ENCODE assay signal across 9 mouse cellular contexts in the genomic region with DNA sequence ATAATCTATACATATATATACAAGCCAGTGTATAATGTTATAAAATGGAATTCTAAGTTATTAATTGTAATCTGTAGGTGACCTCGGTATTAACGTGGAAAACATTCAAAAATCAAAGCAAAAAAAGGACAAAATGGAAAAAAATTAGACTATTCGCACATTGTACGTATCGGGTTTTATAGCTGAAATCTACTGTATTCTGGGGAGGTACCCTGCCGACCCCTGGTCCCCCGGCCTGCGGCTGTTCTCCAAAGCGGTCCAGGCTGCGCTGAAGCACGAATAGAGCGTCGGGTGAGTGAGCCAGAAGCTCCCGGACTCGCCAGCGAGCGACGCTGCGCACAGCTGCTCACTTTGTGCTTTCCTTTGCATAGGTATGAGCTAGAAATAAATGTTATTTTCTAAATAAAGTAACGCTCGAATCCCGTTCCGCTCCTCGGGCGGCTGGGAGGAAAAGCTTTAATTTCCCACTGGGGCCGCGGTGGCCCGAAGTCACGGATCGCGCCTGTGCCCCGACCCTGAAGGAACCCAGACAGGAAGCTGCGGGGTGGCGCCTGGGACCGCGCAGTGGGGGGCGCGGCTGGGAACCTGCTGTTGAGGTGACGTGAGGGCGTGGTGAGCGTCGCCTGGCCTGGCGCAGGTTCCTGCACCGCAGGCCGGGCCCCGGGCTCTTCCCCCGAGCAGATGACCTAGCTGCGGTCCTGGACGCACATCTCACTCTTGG. TPM values are rescaled to one million over a fixed set of nuclear protein-coding genes. Genes with fewer than 3 reads are reported as not detected.
DNase-seq lines count a peak whose midpoint lies in the region; ATAC-seq lines count a peak whose summit lies in the region.
"Had no signal": no experiment of that assay in that cellular context is flagged by ENCODE, and none has a peak within 500 bp of the region (broad histone marks: within the 10 kb centered on the region; RNA-seq: fewer than 3 reads in every experiment).

No protein-coding gene starts in this region.

- H3K9me3 ChIP-seq in midbrain, embryonic 14.5 days (ENCODE audit: control insufficient read depth, low read length) = no peaks in the 10 kb centered on the region

- intact Hi-C loops in heart, postnatal 10 days (cut with DNase I) = no loop called here

- peak overlapping the region; percentile 10; the same call in 1 of the 2 replicates for H3K4me3 ChIP-seq in midbrain, embryonic 14.5 days (replicated peaks; ENCODE audit: low read depth, low read length)

- 0 out of 2 replicates have a peak overlapping the region, but pooled peaks have one; percentile 12 for H3K9ac ChIP-seq in midbrain, embryonic 14.5 days (replicated peaks; ENCODE audit: low read length)
- H3K9ac ChIP-seq: liver, embryonic 14.5 days had no signal

- no peaks in the 10 kb centered on the region for H3K36me3 ChIP-seq in midbrain, embryonic 14.5 days (ENCODE audit: control insufficient read depth, insufficient read depth, low read length)

- H3K4me2 ChIP-seq in midbrain, embryonic 14.5 days (ENCODE audit: low read length) = peak overlapping the region; percentile 25; the same call in 1 of the 2 replicates

- WGBS in midbrain, embryonic 14.5 days = 1% methylated on average over 49 of the region's 49 CpGs

- ATAC-seq in midbrain, embryonic 14.5 days (ENCODE audit: low FRiP score, low TSS enrichment) = no peak

- H3K27ac ChIP-seq in midbrain, embryonic 14.5 days (replicated peaks; ENCODE audit: low read depth, low read length) = no peak overlapping the region
- H3K27ac ChIP-seq: liver, embryonic 14.5 days had no signal

- H3K4me1 ChIP-seq in midbrain, embryonic 14.5 days (ENCODE audit: control insufficient read depth, insufficient read depth, low read length) = 0 out of 2 replicates have a peak, but pooled peaks cover 4% of the 10 kb centered on the region

- DNase-seq in kidney, postnatal 4 days = peak; percentile 29 to 51
- DNase-seq in kidney, postnatal 25 days = no peak
- peak; percentile 46 for DNase-seq in embryo, embryonic 10.5 days (ENCODE audit: low spot score)
- peak; percentile 21 to 22 for DNase-seq in heart, postnatal 10 days
- peak; percentile 54 for DNase-seq in midbrain, embryonic 14.5 days
- DNase-seq in gastrocnemius, postnatal 4 days (ENCODE audit: low spot score in 2 of 2) = no peak
- DNase-seq in urinary bladder, postnatal 25 days (ENCODE audit: low spot score) = no peak
- DNase-seq in kidney, adult 18-20 months = no peak

- H3K27me3 ChIP-seq in midbrain, embryonic 14.5 days (ENCODE audit: control insufficient read depth, insufficient read depth, low read length) = peaks cover 93% of the 10 kb centered on the region

RNA-seq across cellular contexts. Expression of gene Dmrta2, which starts 5.6 kb away (rescaled TPM):
- total RNA-seq in heart, postnatal 10 days (2021) = under 1 TPM; 0.27 to 0.31 TPM
- 1.4 TPM in 2 replicates for polyA plus RNA-seq in midbrain, embryonic 14.5 days (2014; fragmentation: Nextera tagmentation; extraction: Ambion mirVana)
- under 1 TPM; 0.44 to 0.75 TPM for total RNA-seq in gastrocnemius, postnatal 4 days (2021)

Comparison
In these comparisons a context has a peak if more than half of its experiments do, and no peak if none do; other contexts are left out.
1. DNase-seq: peak in kidney, postnatal 4 days (2 of 2), embryo, embryonic 10.5 days (single experiment), heart, postnatal 10 days (2 of 2) and midbrain, embryonic 14.5 days (single experiment); none in kidney, postnatal 25 days (0 of 2), gastrocnemius, postnatal 4 days (0 of 2), urinary bladder, postnatal 25 days (single experiment) and kidney, adult 18-20 months (single experiment).